Mouse (Mus musculus): ENCODE data around the gene Spa17.

GRCm38 (mm10) chr9:37626103-37626567, 12.6 kb upstream of the Spa17 start:
- no peak for TF ChIP-seq CTCF (IDR thresholded peaks at IDR 0.05)
- TF ChIP-seq EP300 (IDR thresholded peaks at IDR 0.05): no peak
